Mouse (Mus musculus): ENCODE data around the gene Luc7l3. TPM values are rescaled to one million over a fixed set of nuclear protein-coding genes. Genes with fewer than 3 reads are reported as not detected.

The Luc7l3 gene
- polyA plus RNA-seq (2012; rRNA removed): 8.2 and 10.7 TPM in 2 replicates

DNA sequence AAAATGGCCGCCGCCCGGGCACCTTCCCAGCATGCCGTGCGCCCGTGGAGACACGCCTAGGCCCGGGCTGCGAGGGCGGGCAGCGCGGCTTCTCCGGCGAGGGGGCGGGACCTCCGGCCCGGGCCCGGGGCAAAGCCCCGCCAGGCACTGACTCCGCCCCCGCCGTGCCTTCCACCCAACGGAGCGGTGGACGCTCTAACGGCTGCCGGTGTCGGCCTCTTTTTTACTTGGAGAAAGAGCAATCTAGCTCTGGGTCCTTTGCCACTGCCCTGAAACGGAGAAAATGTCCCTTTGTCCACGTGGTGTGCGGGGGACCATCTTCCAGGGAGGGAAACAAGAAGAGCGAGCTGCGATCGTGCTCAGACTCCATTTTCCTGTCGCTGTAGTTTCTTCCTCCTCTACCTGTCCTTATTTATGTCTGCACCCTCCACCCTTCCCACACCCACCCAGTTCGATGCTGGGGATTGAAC is at the start of gene Luc7l3:
TSS of gene Luc7l3 (minus strand) at position 58 of the 470 bp plus-strand sequence.
- Histone ChIP-seq H3K36me3 (ENCODE audit: control insufficient read depth, insufficient read depth, low read length) (no peaks in the 10 kb centered on the region), H3K27ac (ENCODE audit: control insufficient read depth, insufficient read depth, low read depth, low read length) (peak within 1 kb of the TSS; percentile 99), H3K27me3 (ENCODE audit: control insufficient read depth, insufficient read depth, low read length) (no peaks in the 10 kb centered on the region), H3K4me1 (ENCODE audit: control insufficient read depth, insufficient read depth, low read length) (peaks cover 4% of the 10 kb centered on the region), H3K4me3 (ENCODE audit: control insufficient read depth, low read depth, low read length) (peak within 1 kb of the TSS; percentile 96)
- TF ChIP-seq POLR2A (IDR thresholded peaks at IDR 0.05; ENCODE audit: control insufficient read depth, low read depth, low read length) (peak; percentile 85), CTCF (IDR thresholded peaks at IDR 0.05; ENCODE audit: control insufficient read depth, insufficient read depth, insufficient replicate concordance, low read depth, low read length) (no peak)

DNA sequence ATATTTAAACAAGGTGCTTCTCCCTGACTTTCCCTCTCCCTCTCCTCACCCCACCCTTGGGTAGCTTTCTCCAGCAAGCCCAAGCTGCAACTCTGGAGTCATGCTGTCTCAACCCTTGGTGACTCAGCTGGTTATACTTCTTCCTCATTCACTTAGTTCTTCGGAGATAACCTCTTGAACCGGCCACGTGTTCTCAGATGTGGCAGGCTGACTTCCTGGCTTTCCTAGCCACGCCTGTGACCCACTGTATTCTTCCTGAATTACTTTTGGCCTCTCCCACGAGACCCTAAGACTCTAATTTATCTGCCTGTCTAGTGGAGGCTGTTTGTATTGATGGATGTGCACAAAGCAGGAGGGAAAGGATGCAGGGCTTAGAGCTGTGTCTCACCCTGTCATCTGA is 49.0 kb upstream of the Luc7l3 start:
- TF ChIP-seq POLR2A (IDR thresholded peaks at IDR 0.05; ENCODE audit: control insufficient read depth, low read depth, low read length) (no peak), CTCF (IDR thresholded peaks at IDR 0.05; ENCODE audit: control insufficient read depth, insufficient read depth, insufficient replicate concordance, low read depth, low read length) (no peak)
- H3K4me1 ChIP-seq (ENCODE audit: control insufficient read depth, insufficient read depth, low read length): no peaks in the 10 kb centered on the region
- no peak overlapping the region for H3K4me3 ChIP-seq (ENCODE audit: control insufficient read depth, low read depth, low read length)
- H3K27me3 ChIP-seq (ENCODE audit: control insufficient read depth, insufficient read depth, low read length): no peaks in the 10 kb centered on the region
- no peaks in the 10 kb centered on the region for H3K36me3 ChIP-seq (ENCODE audit: control insufficient read depth, insufficient read depth, low read length)
- H3K27ac ChIP-seq (ENCODE audit: control insufficient read depth, insufficient read depth, low read depth, low read length): no peak overlapping the region

DNA sequence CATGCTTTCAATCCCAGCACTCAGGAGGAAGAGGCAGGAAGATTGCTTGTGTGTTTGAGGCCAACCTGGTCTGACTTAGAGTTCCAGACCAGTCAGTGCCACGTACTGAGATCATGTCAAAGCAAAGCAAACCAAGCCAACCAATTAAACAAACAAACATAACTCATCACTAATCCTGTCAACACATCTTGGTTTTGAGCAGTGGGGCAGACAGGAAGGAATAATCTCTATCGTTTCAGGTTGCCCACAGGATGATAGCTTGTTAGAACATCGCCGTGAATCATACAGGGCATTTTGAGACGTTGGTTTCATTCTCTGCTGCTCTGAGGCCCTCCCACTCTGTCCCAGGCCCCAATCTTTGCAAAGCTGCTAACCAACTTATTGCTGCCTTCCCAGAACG is 48.2 kb upstream of the Luc7l3 start:
- H3K36me3 ChIP-seq (ENCODE audit: control insufficient read depth, insufficient read depth, low read length): no peaks in the 10 kb centered on the region
- no peaks in the 10 kb centered on the region for H3K27me3 ChIP-seq (ENCODE audit: control insufficient read depth, insufficient read depth, low read length)
- H3K4me3 ChIP-seq (ENCODE audit: control insufficient read depth, low read depth, low read length): no peak overlapping the region
- TF ChIP-seq CTCF (IDR thresholded peaks at IDR 0.05; ENCODE audit: control insufficient read depth, insufficient read depth, insufficient replicate concordance, low read depth, low read length) (no peak), POLR2A (IDR thresholded peaks at IDR 0.05; ENCODE audit: control insufficient read depth, low read depth, low read length) (no peak)
- no peaks in the 10 kb centered on the region for H3K4me1 ChIP-seq (ENCODE audit: control insufficient read depth, insufficient read depth, low read length)
- no peak overlapping the region for H3K27ac ChIP-seq (ENCODE audit: control insufficient read depth, insufficient read depth, low read depth, low read length)

DNA sequence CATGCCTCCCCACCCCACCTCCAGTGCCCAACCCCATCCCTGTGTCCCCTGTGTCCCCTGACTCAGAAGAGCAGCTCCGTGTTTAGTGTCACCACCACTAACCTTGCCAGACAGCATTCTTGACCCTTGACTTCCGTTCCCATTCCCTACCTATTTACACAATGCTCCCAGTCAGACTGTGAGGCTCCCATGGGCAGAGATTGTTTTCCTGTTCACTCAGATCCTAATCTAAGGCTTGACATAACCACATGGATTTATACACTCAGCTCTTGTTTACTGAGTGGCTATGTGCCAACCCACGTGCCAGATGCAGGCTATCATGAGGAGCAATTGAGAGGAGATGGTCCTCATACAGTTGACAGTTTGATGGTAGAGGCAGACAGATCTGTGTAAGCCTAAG is 43.6 kb upstream of the Luc7l3 start:
- no peaks in the 10 kb centered on the region for H3K36me3 ChIP-seq (ENCODE audit: control insufficient read depth, insufficient read depth, low read length)
- H3K4me1 ChIP-seq (ENCODE audit: control insufficient read depth, insufficient read depth, low read length): no peaks in the 10 kb centered on the region
- H3K4me3 ChIP-seq (ENCODE audit: control insufficient read depth, low read depth, low read length): no peak overlapping the region
- no peaks in the 10 kb centered on the region for H3K27me3 ChIP-seq (ENCODE audit: control insufficient read depth, insufficient read depth, low read length)
- no peak for TF ChIP-seq POLR2A (IDR thresholded peaks at IDR 0.05; ENCODE audit: control insufficient read depth, low read depth, low read length)
- no peak overlapping the region for H3K27ac ChIP-seq (ENCODE audit: control insufficient read depth, insufficient read depth, low read depth, low read length)

DNA sequence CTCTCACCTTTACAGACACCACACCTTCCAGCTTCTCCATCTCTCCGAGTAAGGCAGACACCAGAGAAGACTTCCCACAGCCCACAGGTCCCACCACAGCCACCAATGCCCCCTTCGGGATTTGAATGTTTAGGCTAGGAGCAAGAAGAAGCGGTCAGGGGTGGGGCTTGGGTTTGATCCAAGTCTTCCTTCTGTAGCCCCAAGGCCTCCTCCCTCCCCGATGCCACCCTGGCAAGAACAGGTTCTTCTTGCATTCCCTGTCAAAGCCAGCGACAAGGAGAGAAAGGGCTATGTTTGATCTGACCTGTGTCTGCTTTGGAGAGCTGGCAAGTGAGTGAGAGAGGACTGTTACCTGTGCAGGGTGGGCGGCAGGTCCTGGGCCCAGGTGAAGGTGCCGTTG is 41.9 kb upstream of the Luc7l3 start:
- Histone ChIP-seq H3K4me3 (ENCODE audit: control insufficient read depth, low read depth, low read length) (no peak overlapping the region), H3K27ac (ENCODE audit: control insufficient read depth, insufficient read depth, low read depth, low read length) (no peak overlapping the region), H3K4me1 (ENCODE audit: control insufficient read depth, insufficient read depth, low read length) (no peaks in the 10 kb centered on the region), H3K36me3 (ENCODE audit: control insufficient read depth, insufficient read depth, low read length) (no peaks in the 10 kb centered on the region), H3K27me3 (ENCODE audit: control insufficient read depth, insufficient read depth, low read length) (no peaks in the 10 kb centered on the region)
- TF ChIP-seq POLR2A (IDR thresholded peaks at IDR 0.05; ENCODE audit: control insufficient read depth, low read depth, low read length) (no peak), CTCF (IDR thresholded peaks at IDR 0.05; ENCODE audit: control insufficient read depth, insufficient read depth, insufficient replicate concordance, low read depth, low read length) (no peak)

DNA sequence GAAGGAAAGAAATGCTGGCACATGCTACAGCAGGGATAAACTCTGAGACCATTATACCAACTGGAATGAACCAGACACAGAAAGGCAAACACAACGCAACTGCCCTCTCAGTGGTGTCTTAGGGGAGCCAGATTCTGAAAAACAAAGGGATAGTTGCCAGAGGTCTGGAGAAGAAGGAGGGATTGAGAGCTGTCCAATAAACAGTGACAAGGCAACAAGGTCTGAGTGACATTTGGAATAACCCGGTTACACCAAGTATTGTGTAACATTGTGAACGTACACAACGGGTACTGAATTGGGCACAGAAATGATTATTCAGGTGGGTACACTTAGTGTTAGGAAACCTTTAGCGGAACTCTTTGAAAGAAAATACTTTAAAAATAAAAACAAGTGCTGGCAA is 40.3 kb upstream of the Luc7l3 start:
- Histone ChIP-seq H3K36me3 (ENCODE audit: control insufficient read depth, insufficient read depth, low read length) (no peaks in the 10 kb centered on the region), H3K4me1 (ENCODE audit: control insufficient read depth, insufficient read depth, low read length) (no peaks in the 10 kb centered on the region), H3K27me3 (ENCODE audit: control insufficient read depth, insufficient read depth, low read length) (no peaks in the 10 kb centered on the region), H3K4me3 (ENCODE audit: control insufficient read depth, low read depth, low read length) (no peak overlapping the region), H3K27ac (ENCODE audit: control insufficient read depth, insufficient read depth, low read depth, low read length) (no peak overlapping the region)
- no peak for TF ChIP-seq POLR2A (IDR thresholded peaks at IDR 0.05; ENCODE audit: control insufficient read depth, low read depth, low read length)
- no peak for TF ChIP-seq CTCF (IDR thresholded peaks at IDR 0.05; ENCODE audit: control insufficient read depth, insufficient read depth, insufficient replicate concordance, low read depth, low read length)

DNA sequence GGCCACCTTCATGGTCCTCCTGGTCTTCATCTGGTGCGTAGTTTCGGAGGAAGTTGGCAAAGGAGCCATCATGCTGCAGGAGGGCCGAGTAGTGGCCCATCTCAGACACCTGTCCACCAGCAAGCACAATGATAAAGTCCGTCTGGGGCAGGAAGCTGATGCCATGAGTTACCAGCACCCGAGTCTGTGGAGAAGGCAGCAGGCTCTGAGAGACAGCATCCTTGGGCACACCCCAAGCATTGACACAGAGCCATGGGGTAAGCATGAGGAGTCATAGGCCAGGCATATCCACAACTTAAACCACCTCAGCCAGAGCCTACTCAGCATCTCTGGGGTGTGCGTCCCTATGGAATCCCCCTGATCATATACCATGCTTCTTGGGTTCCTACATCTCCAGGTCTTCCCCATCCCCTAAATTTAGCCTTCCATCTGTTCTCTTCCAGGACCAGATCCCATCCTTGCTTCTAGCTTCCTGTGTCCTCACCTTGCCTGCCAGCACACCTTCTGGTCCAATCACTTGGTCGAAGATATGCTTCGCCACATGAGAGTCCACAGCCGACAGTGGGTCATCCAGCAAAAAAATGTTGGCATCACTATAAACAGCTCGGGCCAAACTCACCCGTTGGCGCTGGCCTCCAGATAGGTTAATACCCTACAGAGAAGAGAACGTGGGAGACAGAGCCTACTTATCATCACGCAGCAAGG is 39.5 kb upstream of the Luc7l3 start:
- TF ChIP-seq CTCF (IDR thresholded peaks at IDR 0.05; ENCODE audit: control insufficient read depth, insufficient read depth, insufficient replicate concordance, low read depth, low read length) (no peak), POLR2A (IDR thresholded peaks at IDR 0.05; ENCODE audit: control insufficient read depth, low read depth, low read length) (no peak)
- no peak overlapping the region for H3K4me3 ChIP-seq (ENCODE audit: control insufficient read depth, low read depth, low read length)
- no peaks in the 10 kb centered on the region for H3K36me3 ChIP-seq (ENCODE audit: control insufficient read depth, insufficient read depth, low read length)
- H3K27ac ChIP-seq (ENCODE audit: control insufficient read depth, insufficient read depth, low read depth, low read length): no peak overlapping the region
- no peaks in the 10 kb centered on the region for H3K4me1 ChIP-seq (ENCODE audit: control insufficient read depth, insufficient read depth, low read length)
- H3K27me3 ChIP-seq (ENCODE audit: control insufficient read depth, insufficient read depth, low read length): no peaks in the 10 kb centered on the region

Data from testis, adult 2 months (tissue).